Mouse (Mus musculus): ENCODE data around the gene Polr1d. TPM values are rescaled to one million over a fixed set of nuclear protein-coding genes. Genes with fewer than 3 reads are reported as not detected.

Gene Polr1d
- polyA plus RNA-seq, 1 experiment from 2014 or later: 103 TPM

DNA sequence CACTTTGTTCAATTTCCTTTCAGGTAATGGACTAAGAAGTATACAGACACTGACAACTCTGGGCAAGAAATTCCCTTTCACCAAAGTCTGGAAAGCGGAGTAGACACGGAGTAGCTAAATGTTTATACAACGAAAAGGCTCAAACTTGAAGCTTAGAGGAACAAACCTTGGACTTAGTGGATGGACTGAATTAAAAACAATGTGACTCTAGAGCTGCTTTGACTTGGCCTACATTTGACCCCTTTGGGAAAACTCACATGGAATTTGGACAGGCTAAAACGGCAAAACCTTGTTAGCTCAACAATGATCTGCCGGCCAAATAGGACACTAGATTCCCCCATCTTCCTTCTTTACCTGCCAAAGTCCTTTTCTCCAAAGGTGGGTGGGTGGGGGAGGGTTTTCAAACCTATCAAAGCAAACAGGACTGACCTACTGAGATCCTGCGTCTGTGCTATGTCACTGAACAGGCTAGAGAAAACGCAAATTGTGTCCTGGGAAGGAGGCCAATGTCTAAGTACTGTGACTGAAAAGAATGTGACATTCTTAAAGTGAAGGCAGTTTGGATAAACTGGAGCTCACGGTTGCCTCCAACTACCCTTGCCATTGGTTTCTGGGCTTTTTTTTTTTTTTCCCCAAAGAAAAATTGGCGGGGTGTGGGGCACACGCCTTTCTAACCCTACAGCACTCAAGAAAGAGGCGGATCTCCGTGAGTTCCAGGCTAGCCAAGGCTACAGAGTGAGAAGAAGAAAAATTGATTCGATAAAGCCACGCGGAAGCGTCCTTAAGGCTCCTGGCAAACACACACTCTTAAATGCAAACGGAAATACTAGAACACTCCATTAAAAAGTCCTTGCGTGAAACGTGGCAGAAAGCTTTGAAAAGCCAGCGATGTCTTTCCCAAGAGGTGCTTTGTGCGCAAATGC lies 1.5 kb upstream of the Polr1d start:
- Histone ChIP-seq H3K36me3 (ENCODE audit: control insufficient read depth, insufficient read depth, low read length) (no peaks in the 10 kb centered on the region), H3K4me1 (ENCODE audit: control insufficient read depth, insufficient read depth, low read length) (peaks cover 32% of the 10 kb centered on the region), H3K4me3 (ENCODE audit: low read depth, low read length) (peak overlapping the region; percentile 91), H3K4me2 (peak overlapping the region; percentile 94), H3K9ac (ENCODE audit: low read depth, low read length) (peak overlapping the region; percentile 83), H3K9me3 (replicated peaks; ENCODE audit: control insufficient read depth, low read length) (no peaks in the 10 kb centered on the region), H3K27me3 (ENCODE audit: control insufficient read depth, insufficient read depth, low read length) (no peaks in the 10 kb centered on the region), H3K27ac (ENCODE audit: low read depth, low read length) (peak overlapping the region; percentile 84)
- no peak for ATAC-seq (replicated peaks; ENCODE audit: insufficient number of reproducible peaks, low FRiP score, low TSS enrichment)
- WGBS (ENCODE audit: insufficient replicate concordance): 14% methylated on average over 21 of the region's 21 CpGs

DNA sequence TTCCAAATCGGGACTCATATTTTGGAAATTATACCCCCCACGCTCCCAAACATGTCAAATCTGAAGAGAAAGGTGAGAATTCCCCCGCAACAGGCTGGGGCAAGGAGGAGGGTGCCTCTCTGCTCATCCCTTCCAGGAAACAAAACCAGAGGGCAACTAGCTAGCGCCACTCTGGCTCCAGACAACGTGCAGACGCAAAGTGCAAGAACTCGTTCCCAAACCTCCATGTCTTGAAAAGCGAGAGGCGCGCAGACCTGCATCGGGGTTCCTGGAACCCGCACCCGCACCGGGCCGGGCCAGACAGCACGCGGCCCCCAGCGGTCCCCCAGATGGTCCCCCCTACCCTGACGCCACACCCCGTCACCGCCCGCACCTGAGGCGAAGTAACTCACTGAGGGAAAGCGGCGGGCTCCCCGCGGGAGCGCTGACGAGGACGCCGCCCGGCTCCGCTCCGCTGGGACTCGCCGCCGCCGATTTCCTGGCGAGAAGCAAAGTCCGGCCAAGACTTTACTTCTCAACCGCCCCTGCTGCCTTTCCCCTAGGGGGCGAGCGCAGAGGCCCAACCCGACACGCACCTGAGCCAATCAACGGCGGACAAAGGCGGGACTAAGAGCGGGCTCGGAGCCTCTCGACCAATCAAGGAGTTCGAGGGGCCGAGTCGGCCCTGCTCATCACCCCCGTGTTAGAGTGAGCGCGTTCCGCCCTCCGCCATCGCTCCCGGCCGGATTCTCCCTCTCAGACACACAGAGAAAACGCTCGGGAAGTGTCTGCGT lies 638 bp upstream of the Polr1d start, which contains the start of gene Lnx2:
Lnx2 (minus strand) TSS at position 561 of the 773 bp plus-strand sequence.
- H3K27ac ChIP-seq (ENCODE audit: low read depth, low read length): peak within 1 kb of the TSS; percentile 92
- H3K4me3 ChIP-seq (ENCODE audit: low read depth, low read length): peak within 1 kb of the TSS; percentile 91
- H3K27me3 ChIP-seq (ENCODE audit: control insufficient read depth, insufficient read depth, low read length): no peaks in the 10 kb centered on the region
- no peaks in the 10 kb centered on the region for H3K36me3 ChIP-seq (ENCODE audit: control insufficient read depth, insufficient read depth, low read length)
- H3K4me2 ChIP-seq: peak within 1 kb of the TSS; percentile 94
- under 1% methylated on average over 61 of the region's 65 CpGs for WGBS (ENCODE audit: insufficient replicate concordance)
- ATAC-seq (replicated peaks; ENCODE audit: insufficient number of reproducible peaks, low FRiP score, low TSS enrichment): peak; percentile 99
- H3K9me3 ChIP-seq (replicated peaks; ENCODE audit: control insufficient read depth, low read length): no peaks in the 10 kb centered on the region
- H3K9ac ChIP-seq (ENCODE audit: low read depth, low read length): peak within 1 kb of the TSS; percentile 88
- peaks cover 24% of the 10 kb centered on the region for H3K4me1 ChIP-seq (ENCODE audit: control insufficient read depth, insufficient read depth, low read length)

DNA sequence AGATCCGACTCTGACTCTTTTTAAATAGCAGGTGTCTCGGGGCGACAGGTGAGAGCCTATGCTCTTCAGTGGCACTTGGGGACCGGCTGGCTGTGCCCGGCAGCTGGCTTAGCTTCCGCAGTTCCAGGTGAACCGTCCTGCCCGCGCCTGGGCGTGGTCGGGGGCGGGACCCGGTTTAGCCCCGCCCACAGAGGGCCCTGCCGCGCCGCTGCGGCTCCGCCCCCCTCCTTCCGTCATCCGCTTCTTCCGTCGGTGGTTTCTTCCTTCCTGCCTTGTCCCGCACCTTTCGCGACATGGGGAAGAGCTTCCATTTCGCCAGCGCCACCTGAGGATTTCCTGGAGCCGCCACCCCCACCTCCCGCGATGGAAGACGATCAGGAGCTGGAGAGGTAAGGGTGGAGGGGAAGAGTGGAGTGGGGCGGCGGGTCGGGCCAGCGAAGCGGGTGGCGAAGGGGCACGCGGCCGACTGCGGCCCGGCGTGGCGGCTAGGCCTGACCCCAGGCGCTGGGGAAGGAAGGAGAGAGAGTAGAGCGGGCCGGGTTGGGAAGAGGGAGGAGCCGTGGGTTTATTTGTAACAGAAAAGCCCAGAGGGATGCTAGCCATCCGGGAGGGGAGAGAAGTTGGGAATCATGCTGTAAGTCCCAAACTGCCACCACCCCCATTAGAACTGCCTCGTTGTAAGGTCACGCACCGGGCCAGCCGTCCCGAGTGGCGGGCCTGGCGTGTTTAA lies 620 bp downstream of the Polr1d start:
- peak overlapping the region; percentile 92 for H3K27ac ChIP-seq (ENCODE audit: low read depth, low read length)

DNA sequence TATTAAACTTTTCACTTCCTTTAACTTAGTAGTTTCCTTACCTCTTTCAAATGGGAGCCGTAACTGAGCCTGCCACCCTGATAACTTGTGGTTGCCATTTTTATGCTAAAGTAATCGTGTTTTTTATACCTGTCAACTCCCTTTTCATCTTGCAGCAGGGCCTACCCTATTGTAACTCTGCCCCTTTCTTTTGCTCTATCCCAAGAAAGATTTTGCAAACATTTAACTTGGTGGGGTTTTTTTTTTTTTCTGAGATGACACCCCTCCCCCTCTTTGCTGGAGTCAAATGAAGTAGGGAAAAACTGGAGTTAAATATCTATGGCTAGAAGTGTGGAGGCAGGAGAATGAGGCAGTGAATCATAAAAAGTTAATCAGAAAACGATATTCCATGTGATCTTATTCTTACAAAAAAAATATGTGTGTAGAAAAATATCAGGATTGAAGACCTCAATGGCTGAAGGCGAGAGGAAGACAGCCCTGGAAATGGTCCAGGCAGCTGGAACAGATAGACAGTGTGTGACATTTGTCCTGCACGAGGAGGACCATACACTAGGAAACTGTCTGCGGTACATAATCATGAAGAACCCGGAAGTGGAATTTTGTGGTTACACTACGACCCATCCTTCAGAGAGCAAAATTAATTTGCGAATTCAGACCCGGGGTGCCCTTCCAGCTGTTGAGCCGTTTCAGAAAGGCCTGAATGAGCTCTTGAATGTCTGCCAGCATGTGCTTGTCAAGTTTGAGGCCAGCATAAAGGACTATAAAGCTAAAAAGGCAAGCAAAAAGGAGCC lies 1.5 kb downstream of the Polr1d start:
- peak overlapping the region; percentile 94 for H3K4me2 ChIP-seq
- H3K4me3 ChIP-seq (ENCODE audit: low read depth, low read length): peak overlapping the region; percentile 91
- H3K4me1 ChIP-seq (ENCODE audit: control insufficient read depth, insufficient read depth, low read length): peaks cover 17% of the 10 kb centered on the region
- no peak for ATAC-seq (replicated peaks; ENCODE audit: insufficient number of reproducible peaks, low FRiP score, low TSS enrichment)
- H3K9ac ChIP-seq (ENCODE audit: low read depth, low read length): peak overlapping the region; percentile 88
- WGBS (ENCODE audit: insufficient replicate concordance): 64% methylated on average over 11 of the region's 11 CpGs
- H3K36me3 ChIP-seq (ENCODE audit: control insufficient read depth, insufficient read depth, low read length): no peaks in the 10 kb centered on the region
- H3K27me3 ChIP-seq (ENCODE audit: control insufficient read depth, insufficient read depth, low read length): no peaks in the 10 kb centered on the region
- H3K27ac ChIP-seq (ENCODE audit: low read depth, low read length): no peak overlapping the region
- no peaks in the 10 kb centered on the region for H3K9me3 ChIP-seq (replicated peaks; ENCODE audit: control insufficient read depth, low read length)

More for the DNA sequence above, 620 bp downstream of the Polr1d start:
- peak overlapping the region; percentile 88 for H3K9ac ChIP-seq (ENCODE audit: low read depth, low read length)
- under 1% methylated on average over 57 of the region's 57 CpGs for WGBS (ENCODE audit: insufficient replicate concordance)
- H3K27me3 ChIP-seq (ENCODE audit: control insufficient read depth, insufficient read depth, low read length): no peaks in the 10 kb centered on the region
- no peaks in the 10 kb centered on the region for H3K9me3 ChIP-seq (replicated peaks; ENCODE audit: control insufficient read depth, low read length)
- peak overlapping the region; percentile 91 for H3K4me3 ChIP-seq (ENCODE audit: low read depth, low read length)
- H3K4me2 ChIP-seq: peak overlapping the region; percentile 94
- ATAC-seq (replicated peaks; ENCODE audit: insufficient number of reproducible peaks, low FRiP score, low TSS enrichment): peak; percentile 79
- H3K36me3 ChIP-seq (ENCODE audit: control insufficient read depth, insufficient read depth, low read length): no peaks in the 10 kb centered on the region
- H3K4me1 ChIP-seq (ENCODE audit: control insufficient read depth, insufficient read depth, low read length): peaks cover 17% of the 10 kb centered on the region

DNA sequence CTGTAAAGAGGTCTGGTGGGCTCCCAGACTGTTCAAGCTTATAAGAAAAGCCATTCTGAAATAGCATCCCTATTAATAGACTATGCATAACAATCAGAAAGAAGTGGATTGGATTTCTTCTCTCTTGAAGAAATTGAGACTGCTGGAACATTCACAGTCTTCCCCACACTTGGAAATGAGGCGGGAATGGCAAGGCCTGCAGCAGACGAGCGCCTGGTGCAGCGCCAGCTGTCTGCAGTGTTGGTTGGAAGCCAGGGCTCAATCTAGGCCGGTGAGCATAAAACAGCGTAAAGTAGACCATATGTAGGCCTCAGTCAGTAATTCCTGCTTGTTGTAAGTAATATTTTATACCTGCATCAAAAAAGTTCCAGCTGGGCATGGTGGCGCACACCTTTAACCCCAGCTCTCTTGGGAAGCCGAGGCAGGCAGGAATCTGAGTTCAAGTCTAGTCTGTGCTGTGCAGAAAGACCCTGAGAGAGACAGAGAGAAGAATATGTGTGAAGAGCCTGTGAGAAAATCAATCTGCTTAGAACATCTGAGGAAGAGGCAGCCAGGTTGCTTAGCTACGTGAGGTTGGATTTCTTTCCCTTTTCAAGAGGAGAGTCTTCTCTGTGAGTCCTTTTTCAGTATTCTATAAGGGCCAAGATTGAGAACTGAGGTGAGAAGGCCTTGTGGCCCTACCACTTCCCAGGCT lies 8.5 kb downstream of the Polr1d start:
- H3K36me3 ChIP-seq (ENCODE audit: control insufficient read depth, insufficient read depth, low read length): peaks cover 2% of the 10 kb centered on the region; the same call in 1 of the 2 replicates
- ATAC-seq (replicated peaks; ENCODE audit: insufficient number of reproducible peaks, low FRiP score, low TSS enrichment): no peak
- H3K4me2 ChIP-seq: no peak overlapping the region
- 89% methylated on average over 9 of the region's 9 CpGs for WGBS (ENCODE audit: insufficient replicate concordance)
- H3K27ac ChIP-seq (ENCODE audit: low read depth, low read length): no peak overlapping the region
- H3K4me3 ChIP-seq (ENCODE audit: low read depth, low read length): no peak overlapping the region
- H3K27me3 ChIP-seq (ENCODE audit: control insufficient read depth, insufficient read depth, low read length): no peaks in the 10 kb centered on the region
- H3K9me3 ChIP-seq (replicated peaks; ENCODE audit: control insufficient read depth, low read length): no peaks in the 10 kb centered on the region
- peaks cover 4% of the 10 kb centered on the region for H3K4me1 ChIP-seq (ENCODE audit: control insufficient read depth, insufficient read depth, low read length)
- no peak overlapping the region for H3K9ac ChIP-seq (ENCODE audit: low read depth, low read length)

DNA sequence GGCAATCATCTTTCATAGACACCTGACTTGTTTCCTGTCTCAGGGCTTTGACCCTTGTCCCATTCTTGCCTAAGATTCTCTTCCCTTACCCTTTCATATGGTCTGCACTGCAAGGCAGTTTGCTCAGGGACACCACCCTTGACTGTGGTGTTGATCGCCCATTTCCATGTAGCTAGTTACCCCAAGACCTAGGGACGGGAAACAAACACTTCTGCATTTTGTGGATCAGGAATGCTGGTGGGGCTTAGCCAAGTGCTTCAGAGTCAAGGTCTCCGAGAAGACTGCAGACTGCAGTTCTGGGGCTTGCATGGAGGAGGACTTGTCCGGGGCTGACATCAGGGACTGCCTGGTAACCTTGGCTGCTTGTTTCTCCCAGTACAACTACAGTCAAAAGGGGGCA lies 10.0 kb downstream of the Polr1d start:
- Histone ChIP-seq H3K27ac (ENCODE audit: low read depth, low read length) (no peak overlapping the region), H3K27me3 (ENCODE audit: control insufficient read depth, insufficient read depth, low read length) (no peaks in the 10 kb centered on the region), H3K4me2 (no peak overlapping the region), H3K4me3 (ENCODE audit: low read depth, low read length) (no peak overlapping the region), H3K9me3 (replicated peaks; ENCODE audit: control insufficient read depth, low read length) (no peaks in the 10 kb centered on the region), H3K4me1 (ENCODE audit: control insufficient read depth, insufficient read depth, low read length) (peaks cover 4% of the 10 kb centered on the region), H3K9ac (ENCODE audit: low read depth, low read length) (no peak overlapping the region), H3K36me3 (ENCODE audit: control insufficient read depth, insufficient read depth, low read length) (peaks cover 2% of the 10 kb centered on the region; the same call in 1 of the 2 replicates)
- WGBS (ENCODE audit: insufficient replicate concordance): 90% methylated on average over 4 of the region's 4 CpGs
- ATAC-seq (replicated peaks; ENCODE audit: insufficient number of reproducible peaks, low FRiP score, low TSS enrichment): no peak

DNA sequence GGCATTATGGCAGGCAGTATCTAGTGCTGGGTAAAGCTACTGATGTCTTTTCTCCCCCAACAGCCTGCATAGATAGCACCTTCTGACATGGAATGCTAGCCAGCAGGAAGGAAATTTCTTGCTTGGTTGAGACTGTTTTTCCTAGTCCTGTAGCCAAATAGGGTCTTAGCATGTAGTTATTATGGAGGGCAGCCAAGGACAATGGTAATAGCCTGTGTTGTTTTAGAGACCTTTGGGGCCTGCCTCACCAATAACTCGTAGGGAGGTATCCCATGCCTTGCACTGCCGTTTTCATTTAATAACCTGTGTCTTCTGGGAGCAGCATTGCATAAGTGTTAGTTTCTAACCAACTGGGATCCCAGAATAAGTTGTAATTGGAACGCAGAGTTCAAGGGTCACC lies 13.0 kb downstream of the Polr1d start:
- Histone ChIP-seq H3K36me3 (ENCODE audit: control insufficient read depth, insufficient read depth, low read length) (peaks cover 2% of the 10 kb centered on the region; the same call in 1 of the 2 replicates), H3K4me1 (ENCODE audit: control insufficient read depth, insufficient read depth, low read length) (peaks cover 4% of the 10 kb centered on the region), H3K4me2 (no peak overlapping the region), H3K4me3 (ENCODE audit: low read depth, low read length) (no peak overlapping the region), H3K27ac (ENCODE audit: low read depth, low read length) (no peak overlapping the region), H3K27me3 (ENCODE audit: control insufficient read depth, insufficient read depth, low read length) (no peaks in the 10 kb centered on the region), H3K9me3 (replicated peaks; ENCODE audit: control insufficient read depth, low read length) (no peaks in the 10 kb centered on the region), H3K9ac (ENCODE audit: low read depth, low read length) (no peak overlapping the region)
- 82% methylated on average over 3 of the region's 3 CpGs for WGBS (ENCODE audit: insufficient replicate concordance)
- ATAC-seq (replicated peaks; ENCODE audit: insufficient number of reproducible peaks, low FRiP score, low TSS enrichment): no peak
